Mouse (Mus musculus) adrenal gland, adult (tissue): ENCODE results near the gene Lrrk2.

Source experiments
- DNase-seq, 2 experiments: peaks; one replicate each; pipeline ENCODE4 v3.0.0; 2022 to 2023; ENCODE audit warnings: low spot score in 1 of 2; ENCODE audit not compliant: inconsistent age in 2 of 2

Lrrk2 gene

DNA sequence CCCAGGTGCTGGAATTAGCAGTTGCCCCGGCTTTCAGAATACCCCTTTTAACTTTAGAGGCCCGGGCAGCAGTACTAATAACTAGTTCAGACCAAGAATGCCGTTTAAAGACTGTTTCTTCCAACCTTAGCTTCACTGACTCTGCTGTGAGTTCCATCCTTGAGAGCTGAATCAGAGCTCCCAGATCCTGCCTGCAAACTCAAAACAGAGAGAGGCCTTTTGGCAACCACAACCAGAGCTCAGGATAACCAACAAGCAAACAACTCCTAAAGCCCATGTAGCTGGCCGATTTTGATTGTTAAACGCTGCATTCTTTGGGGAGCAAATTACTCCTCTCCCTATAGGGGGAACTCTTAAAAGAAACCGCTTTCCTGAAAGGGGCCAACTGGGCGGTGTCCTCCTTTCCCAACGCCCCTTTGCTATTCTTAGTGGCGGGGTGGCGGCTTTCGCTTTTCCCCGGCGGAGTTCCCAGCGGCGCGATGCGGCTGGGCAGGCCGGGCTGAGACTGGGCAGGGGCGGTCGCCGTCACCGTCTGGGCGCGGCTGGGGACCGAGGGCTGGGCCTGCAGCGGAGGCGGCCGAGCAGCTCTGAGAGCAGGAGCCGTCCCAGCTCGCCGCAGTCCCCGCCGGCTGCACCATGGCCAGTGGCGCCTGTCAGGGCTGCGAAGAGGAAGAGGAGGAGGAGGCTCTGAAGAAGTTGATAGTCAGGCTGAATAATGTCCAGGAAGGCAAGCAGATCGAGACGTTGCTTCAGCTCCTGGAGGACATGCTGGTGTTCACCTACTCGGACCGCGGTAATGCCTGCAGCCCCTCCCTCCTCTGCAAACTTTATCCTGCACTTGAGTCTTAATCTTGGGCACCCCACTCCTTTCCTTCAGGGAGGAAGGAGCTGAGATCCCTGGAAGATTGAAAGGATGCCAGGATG, at the start of gene Lrrk2:
Lrrk2 (plus strand) TSS at position 531 of the 924 bp plus-strand sequence.
- peak; percentile 92 to 97 for DNase-seq

DNA sequence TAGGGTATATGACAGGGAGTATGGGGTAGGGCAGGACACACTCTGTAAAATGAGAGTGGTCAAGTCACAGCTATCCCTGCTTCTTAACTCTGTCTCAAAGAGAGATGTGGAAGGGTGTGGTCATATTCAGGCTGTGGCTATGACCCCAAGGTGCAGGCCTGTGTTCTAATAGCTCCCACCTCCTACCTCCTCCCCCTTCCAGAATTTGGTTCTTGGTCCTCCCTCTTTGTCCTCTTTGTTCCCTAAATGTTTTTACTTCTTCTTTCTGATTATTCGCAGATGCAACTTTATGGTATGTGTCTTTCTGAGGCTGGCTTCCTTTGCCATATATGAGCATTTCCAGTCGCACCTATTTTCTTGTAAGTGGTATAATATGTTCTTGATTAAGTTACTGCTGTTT, 48.5 kb upstream of the Lrrk2 start:
- DNase-seq: no peak

DNA sequence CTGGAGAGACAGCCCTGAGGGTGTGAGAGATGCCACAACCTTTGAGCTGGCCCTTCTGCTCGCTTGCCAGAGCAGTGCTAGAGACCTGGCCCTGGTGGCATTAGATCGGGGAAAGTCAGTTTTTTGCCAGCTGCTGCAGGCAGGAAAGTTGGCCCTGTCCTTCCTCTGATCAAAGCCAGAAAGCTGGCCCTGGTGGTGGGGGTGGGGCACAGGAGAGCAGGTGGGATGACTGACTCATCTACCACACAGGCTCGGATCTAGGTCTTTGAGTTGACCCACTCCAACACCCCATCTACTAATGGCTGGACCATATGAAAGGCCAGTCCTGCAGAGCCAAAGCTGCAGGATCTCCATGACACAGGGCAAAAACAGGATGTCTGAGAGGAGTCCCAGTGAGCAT, 43.8 kb upstream of the Lrrk2 start:
- DNase-seq: no peak

- no peak for DNase-seq
Measured at GRCm38 (mm10) chr15:91632473-91632872, 40.5 kb upstream of the Lrrk2 start.

DNA sequence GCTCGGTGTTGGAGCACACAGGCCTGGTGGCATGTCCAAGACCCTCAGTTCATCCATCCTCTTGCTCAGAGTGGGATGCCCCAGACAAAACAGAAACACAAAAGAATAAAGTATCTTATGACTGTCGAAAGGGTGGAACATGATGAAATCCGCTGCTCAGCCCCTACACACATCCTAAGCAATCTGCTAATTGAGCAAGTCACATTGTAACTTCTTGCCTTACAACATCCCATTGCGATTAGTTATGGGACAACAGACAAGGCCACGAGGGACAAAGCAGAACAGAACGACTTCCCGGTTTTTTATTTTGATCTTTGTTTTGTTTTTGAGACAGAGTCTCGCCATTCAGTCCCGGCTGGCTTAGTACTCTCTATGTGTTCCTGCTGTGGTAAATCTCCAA, 39.9 kb upstream of the Lrrk2 start:
- no peak for DNase-seq

GRCm38 (mm10) chr15:91633806-91634205, 39.2 kb upstream of the Lrrk2 start:
- no peak for DNase-seq

GRCm38 (mm10) chr15:91634236-91634635, 38.7 kb upstream of the Lrrk2 start:
- DNase-seq: no peak

GRCm38 (mm10) chr15:91641631-91642030, 31.3 kb upstream of the Lrrk2 start:
- DNase-seq: no peak

DNA sequence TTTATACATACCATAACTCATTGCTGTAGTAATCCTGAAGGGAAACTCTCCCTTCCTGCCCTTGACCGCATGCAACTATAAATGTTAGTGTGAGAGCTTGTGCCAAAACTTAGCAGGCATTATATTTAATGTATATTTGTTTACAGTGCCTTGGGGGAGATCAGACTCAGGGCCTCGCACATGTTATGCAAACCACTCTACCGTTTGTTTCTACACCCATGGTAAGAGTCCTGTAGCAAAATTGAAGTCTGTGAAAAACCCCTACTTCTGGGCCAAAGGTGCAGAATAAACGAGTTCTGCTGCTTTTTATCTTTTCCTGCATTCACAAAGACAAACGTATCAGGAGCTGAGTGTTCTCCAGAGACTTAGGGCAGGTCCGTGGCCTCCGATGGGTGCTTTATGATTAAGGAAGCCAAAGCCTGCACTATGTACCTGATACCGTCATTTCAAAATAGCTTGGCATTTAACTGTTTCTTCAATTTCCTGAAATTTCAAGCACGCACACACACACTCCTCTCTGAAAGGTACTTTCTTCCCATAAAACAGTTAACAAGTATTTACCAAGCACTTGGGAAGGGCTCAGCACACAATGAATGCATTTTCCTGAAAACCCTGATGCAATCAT, 30.2 kb upstream of the Lrrk2 start:
- no peak for DNase-seq

GRCm38 (mm10) chr15:91643632-91644348, 29.2 kb upstream of the Lrrk2 start:
- no peak for DNase-seq

DNA sequence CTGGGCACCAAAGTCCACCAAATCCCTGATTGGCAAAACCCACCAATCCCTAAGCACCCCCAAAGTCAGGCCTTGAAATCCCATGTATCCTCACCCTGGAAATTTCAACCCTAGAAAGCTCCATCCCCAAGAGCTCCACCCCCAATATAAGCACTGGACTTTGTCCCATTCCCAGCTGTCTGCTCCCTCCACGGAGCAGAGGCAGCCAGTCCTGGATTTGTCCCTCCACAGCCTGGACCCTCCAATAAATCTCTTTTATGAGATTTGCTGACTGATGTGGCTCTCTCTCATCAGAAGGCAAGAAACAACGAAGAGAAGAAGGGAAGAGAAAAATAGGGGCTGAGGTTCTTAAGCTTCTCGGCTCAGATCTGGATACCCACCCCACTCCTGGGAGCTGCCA, 22.7 kb upstream of the Lrrk2 start:
- DNase-seq: no peak

- DNase-seq: peak in 1 of 2 experiments; percentile 63
Measured at GRCm38 (mm10) chr15:91651493-91651892, 21.5 kb upstream of the Lrrk2 start.

- DNase-seq: no peak
Measured at GRCm38 (mm10) chr15:91658227-91658626, 14.7 kb upstream of the Lrrk2 start.

GRCm38 (mm10) chr15:91660277-91661078, 12.5 kb upstream of the Lrrk2 start:
- DNase-seq: no peak

DNA sequence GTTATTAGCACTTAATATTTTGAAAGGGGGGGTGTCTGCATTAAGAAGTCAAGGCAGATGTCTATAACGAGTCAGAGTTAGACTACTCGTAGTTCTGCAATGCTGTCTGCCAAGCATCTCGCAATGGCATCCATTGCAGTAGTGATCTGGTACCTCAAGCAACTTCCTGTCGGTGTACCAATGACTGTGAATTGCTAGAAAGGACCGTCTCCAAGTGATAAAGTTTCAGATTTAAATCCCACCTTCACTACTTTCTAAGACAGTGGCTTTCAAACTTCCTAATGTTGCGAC, 12.0 kb upstream of the Lrrk2 start:
- no peak for DNase-seq

DNA sequence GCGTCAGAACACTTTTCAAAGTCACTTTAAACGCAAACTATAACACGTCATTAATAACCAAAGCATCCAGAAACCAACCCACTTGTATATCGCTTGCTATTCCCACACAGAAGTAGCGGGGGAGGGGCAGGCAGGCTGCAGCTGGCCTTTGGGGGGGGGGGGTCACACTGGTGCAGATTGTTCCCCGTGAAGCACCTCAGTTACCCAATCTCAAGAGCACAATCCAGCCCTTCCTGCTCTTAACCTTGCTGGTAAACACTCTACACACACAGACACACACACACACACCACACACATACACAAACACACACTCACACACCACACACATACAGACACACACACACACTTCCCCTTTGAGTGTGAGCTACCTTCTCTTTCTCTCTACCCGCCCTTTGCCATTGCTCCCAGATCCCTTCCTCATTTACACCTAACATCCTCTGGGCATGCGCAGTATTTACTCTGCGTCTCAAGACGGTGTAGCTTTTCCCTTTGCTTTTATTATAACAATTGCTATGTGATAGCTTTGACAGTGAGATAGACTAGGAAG, 8.3 kb upstream of the Lrrk2 start:
- DNase-seq: no peak

GRCm38 (mm10) chr15:91665530-91665929, 7.4 kb upstream of the Lrrk2 start:
- no peak for DNase-seq

GRCm38 (mm10) chr15:91671216-91671615, 1.8 kb upstream of the Lrrk2 start:
- no peak for DNase-seq

- peak in 1 of 2 experiments; percentile 41 for DNase-seq
Measured at GRCm38 (mm10) chr15:91671987-91672386, 988 bp upstream of the Lrrk2 start.

DNA sequence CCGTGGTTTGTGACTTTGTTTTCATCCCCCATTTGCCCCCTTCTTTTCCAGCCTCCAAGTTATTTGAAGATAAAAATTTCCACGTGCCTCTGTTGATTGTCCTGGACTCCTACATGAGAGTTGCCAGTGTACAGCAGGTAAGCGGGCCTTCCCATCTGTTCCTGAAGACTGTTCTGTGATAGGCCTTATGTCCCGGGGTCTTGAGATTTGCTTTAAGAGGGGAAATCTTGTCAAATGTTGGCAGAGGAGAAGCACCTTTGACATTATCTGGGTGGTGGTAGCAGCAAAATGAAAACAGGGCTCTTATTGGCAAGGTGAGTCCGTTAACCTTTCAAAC, 562 bp downstream of the Lrrk2 start:
- DNase-seq: no peak

DNA sequence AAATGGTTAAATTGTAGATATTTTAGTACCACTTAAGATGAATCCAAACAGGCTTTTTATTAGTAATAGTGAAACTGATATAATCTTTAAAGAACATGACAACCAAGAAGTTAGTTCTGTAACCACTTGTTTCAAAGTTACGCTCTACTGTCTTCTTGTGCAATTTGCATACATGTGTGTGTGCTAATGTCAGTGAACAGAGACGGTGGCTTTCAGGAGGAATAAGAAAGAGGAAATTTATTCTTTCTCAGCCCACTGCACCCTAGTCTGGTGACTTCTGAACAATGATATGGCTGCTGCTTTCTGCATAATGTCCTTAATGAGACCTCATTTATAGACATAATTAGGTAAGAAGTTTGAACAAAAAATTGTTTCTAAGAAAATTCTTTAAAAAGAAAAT, 7.1 kb downstream of the Lrrk2 start:
- DNase-seq: no peak
